Mouse (Mus musculus) neural tube, embryonic 12.5 days (tissue): ENCODE data around the gene Mafk. TPM values are rescaled to one million over a fixed set of nuclear protein-coding genes. Genes with fewer than 3 reads are reported as not detected.
"Not testable (repeated sequence)": the region's sequence is repeated elsewhere in the genome, so short reads cannot be mapped to it uniquely, and the experiment has no call there.

Experiments used
- ATAC-seq: fragments of 200-750 bp; cut with Nextera tagmentation; 2 replicates; pipeline ENCODE4 v1.8.0; 2017; ENCODE audit warnings: low read depth, mild to moderate bottlenecking, moderate TSS enrichment, moderate library complexity; ENCODE audit not compliant: low FRiP score
- H3K27ac ChIP-seq: fragments of 300-500 bp; sonication (generic); 2 replicates; pipeline ENCODE4 v1.5.1; 2016
- H3K27me3 ChIP-seq: fragments of 300-500 bp; sonication (generic); replicated peaks from 2 replicates; pipeline ENCODE4 v1.6.1; 2016; ENCODE audit warnings: mild to moderate bottlenecking
- H3K36me3 ChIP-seq: fragments of 300-500 bp; sonication (generic); 2 replicates; pipeline ENCODE4 v1.6.1; 2016; ENCODE audit warnings: mild to moderate bottlenecking
- H3K4me1 ChIP-seq: fragments of 300-500 bp; sonication (generic); 2 replicates; pipeline ENCODE4 v1.6.1; 2016
- H3K4me2 ChIP-seq: fragments of 300-500 bp; sonication (generic); replicated peaks from 2 replicates; pipeline ENCODE4 v1.6.1; 2016; ENCODE audit warnings: mild to moderate bottlenecking
- H3K4me3 ChIP-seq: fragments of 300-500 bp; sonication (generic); 2 replicates; pipeline ENCODE4 v1.5.1; 2016
- H3K9ac ChIP-seq: fragments of 300-500 bp; sonication (generic); 2 replicates; pipeline ENCODE4 v1.6.1; 2016; ENCODE audit warnings: mild to moderate bottlenecking
- H3K9me3 ChIP-seq: fragments of 300-500 bp; sonication (generic); 2 replicates; pipeline ENCODE4 v1.6.1; 2016; ENCODE audit warnings: mild to moderate bottlenecking
- WGBS: fragments of 180-500 bp; shearing (Covaris S2); methylation state at CpG from one replicate; pipeline ENCODE4 v1.1.7; 2016; 5-methylcytosine and 5-hydroxymethylcytosine counted together
- polyA plus RNA-seq: library from polyadenylated mRNA; unstranded; fragments of >200 nt; fragmentation: Nextera tagmentation; extraction: Ambion mirVana; gene quantifications from 2 replicates; pipeline ENCODE4 v1.2.1, GENCODE M21; 2016

Gene Mafk
- 12.8 and 12.9 TPM in 2 replicates for polyA plus RNA-seq

- Histone ChIP-seq H3K36me3 (no peaks in the 10 kb centered on the region), H3K4me2 (peak within 1 kb of the TSS; percentile 100), H3K27ac (no peak within 1 kb of the TSS), H3K9ac (peak within 1 kb of the TSS; percentile 66), H3K4me3 (peak within 1 kb of the TSS; percentile 77), H3K9me3 (no peaks in the 10 kb centered on the region), H3K27me3 (no peaks in the 10 kb centered on the region), H3K4me1 (peaks cover 40% of the 10 kb centered on the region)
- WGBS, result under 1% methylated on average over 92 of the region's 92 CpGs
- ATAC-seq, result peak; percentile 85
Measured at GRCm38 (mm10) chr5:139791227-139792158, at the start of gene Mafk. Gene Mafk (plus strand): TSS chr5:139791513.

DNA sequence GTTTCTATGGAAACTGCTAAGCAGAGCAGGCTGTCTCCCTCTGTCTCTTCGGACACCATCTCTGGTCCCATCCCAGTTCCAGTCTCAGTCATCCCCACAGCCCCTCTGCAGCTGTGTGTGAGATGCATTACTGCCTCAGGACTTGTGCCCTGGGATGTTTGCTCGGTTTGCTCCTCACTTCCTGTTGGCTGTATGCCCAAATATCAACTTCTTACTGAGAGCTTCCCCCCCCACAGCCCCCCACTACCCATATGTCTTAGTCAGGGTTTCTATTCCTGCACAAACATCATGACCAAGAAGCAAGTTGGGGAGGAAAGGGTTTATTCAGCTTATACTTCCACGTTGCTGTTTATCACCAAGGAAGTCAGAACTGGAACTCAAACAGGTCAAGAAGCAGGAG lies 48.7 kb upstream of the Mafk start:
- 65% methylated on average over 3 of the region's 3 CpGs for WGBS
- not testable (repeated sequence) for H3K9ac ChIP-seq, H3K4me3 ChIP-seq, H3K9me3 ChIP-seq, H3K36me3 ChIP-seq, H3K27ac ChIP-seq, H3K4me1 ChIP-seq, H3K27me3 ChIP-seq, ATAC-seq, H3K4me2 ChIP-seq

GRCm38 (mm10) chr5:139745771-139746170 lies 45.5 kb upstream of the Mafk start:
- 7% methylated on average over 3 of the region's 3 CpGs for WGBS
- H3K36me3 ChIP-seq, result peaks cover 6% of the 10 kb centered on the region; the same call in 1 of the 2 replicates
- no peaks in the 10 kb centered on the region for H3K9me3 ChIP-seq
- no peak for ATAC-seq
- no peaks in the 10 kb centered on the region; the same call in 1 of the 2 replicates for H3K27me3 ChIP-seq
- H3K4me3 ChIP-seq, result no peak overlapping the region
- H3K4me2 ChIP-seq, result no peak overlapping the region
- no peak overlapping the region for H3K27ac ChIP-seq
- no peak overlapping the region for H3K9ac ChIP-seq
- H3K4me1 ChIP-seq, result no peaks in the 10 kb centered on the region

- Histone ChIP-seq H3K9me3 (no peaks in the 10 kb centered on the region), H3K4me3 (no peak overlapping the region), H3K27me3 (no peaks in the 10 kb centered on the region; the same call in 1 of the 2 replicates), H3K27ac (no peak overlapping the region), H3K9ac (no peak overlapping the region), H3K36me3 (peaks cover 41% of the 10 kb centered on the region), H3K4me1 (no peaks in the 10 kb centered on the region), H3K4me2 (no peak overlapping the region)
- WGBS, result 88% methylated on average over 16 of the region's 16 CpGs
- ATAC-seq, result no peak
Measured at GRCm38 (mm10) chr5:139749413-139750125, 41.7 kb upstream of the Mafk start.

GRCm38 (mm10) chr5:139750535-139750934 lies 40.8 kb upstream of the Mafk start:
- H3K4me1 ChIP-seq, result no peaks in the 10 kb centered on the region
- no peaks in the 10 kb centered on the region for H3K9me3 ChIP-seq
- H3K27me3 ChIP-seq, result no peaks in the 10 kb centered on the region; the same call in 1 of the 2 replicates
- no peak overlapping the region for H3K9ac ChIP-seq
- ATAC-seq, result 0 out of 2 replicates have a peak, but pooled peaks have one; percentile 5
- peaks cover 51% of the 10 kb centered on the region for H3K36me3 ChIP-seq
- no peak overlapping the region for H3K27ac ChIP-seq
- H3K4me3 ChIP-seq, result no peak overlapping the region
- no peak overlapping the region for H3K4me2 ChIP-seq

GRCm38 (mm10) chr5:139754753-139755152 lies 36.6 kb upstream of the Mafk start:
- Histone ChIP-seq H3K4me3 (no peak overlapping the region), H3K27ac (no peak overlapping the region), H3K36me3 (peaks cover 93% of the 10 kb centered on the region), H3K9me3 (no peaks in the 10 kb centered on the region), H3K9ac (no peak overlapping the region), H3K4me1 (no peaks in the 10 kb centered on the region), H3K27me3 (no peaks in the 10 kb centered on the region), H3K4me2 (no peak overlapping the region)
- no peak; the same call in 1 of the 2 replicates for ATAC-seq
- 37% methylated on average over 12 of the region's 12 CpGs for WGBS

DNA sequence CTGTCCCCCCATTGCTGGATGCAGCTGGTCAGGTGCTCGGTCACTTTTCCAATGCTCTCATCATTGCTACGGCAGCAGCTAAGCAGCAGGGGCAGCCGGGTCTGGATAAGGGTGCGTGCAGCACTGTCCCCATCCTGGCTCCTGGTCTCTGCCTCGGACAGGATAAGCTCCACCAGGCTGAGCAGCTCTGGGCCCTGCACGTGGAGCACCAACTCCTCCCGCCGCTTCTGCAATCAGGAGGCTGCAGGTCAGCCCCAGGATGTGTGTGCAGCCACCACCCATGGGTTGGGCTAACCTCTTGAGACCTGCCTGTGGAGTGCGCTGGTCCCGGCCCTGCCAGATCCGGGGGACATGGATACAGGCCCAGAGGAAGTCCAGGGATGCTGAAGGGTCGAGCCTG lies 35.2 kb upstream of the Mafk start:
- H3K4me2 ChIP-seq, result no peak overlapping the region
- WGBS, result 93% methylated on average over 12 of the region's 12 CpGs
- no peak overlapping the region for H3K27ac ChIP-seq
- no peaks in the 10 kb centered on the region for H3K4me1 ChIP-seq
- no peak overlapping the region for H3K4me3 ChIP-seq
- H3K27me3 ChIP-seq, result no peaks in the 10 kb centered on the region
- peaks cover 97% of the 10 kb centered on the region for H3K36me3 ChIP-seq
- no peaks in the 10 kb centered on the region for H3K9me3 ChIP-seq
- no peak overlapping the region for H3K9ac ChIP-seq
- ATAC-seq, result no peak

GRCm38 (mm10) chr5:139756586-139756985 lies 34.7 kb upstream of the Mafk start:
- Histone ChIP-seq H3K9ac (no peak overlapping the region), H3K9me3 (no peaks in the 10 kb centered on the region), H3K4me3 (no peak overlapping the region), H3K27me3 (no peaks in the 10 kb centered on the region), H3K4me1 (no peaks in the 10 kb centered on the region), H3K4me2 (no peak overlapping the region), H3K36me3 (peaks cover 97% of the 10 kb centered on the region), H3K27ac (no peak overlapping the region)
- 98% methylated on average over 2 of the region's 2 CpGs for WGBS
- no peak for ATAC-seq

GRCm38 (mm10) chr5:139758096-139758495 lies 33.2 kb upstream of the Mafk start:
- Histone ChIP-seq H3K4me1 (no peaks in the 10 kb centered on the region), H3K9ac (no peak overlapping the region), H3K4me2 (no peak overlapping the region), H3K27ac (no peak overlapping the region), H3K4me3 (no peak overlapping the region), H3K27me3 (no peaks in the 10 kb centered on the region), H3K36me3 (peaks cover 100% of the 10 kb centered on the region), H3K9me3 (no peaks in the 10 kb centered on the region)
- ATAC-seq, result no peak
- 89% methylated on average over 16 of the region's 16 CpGs for WGBS

DNA sequence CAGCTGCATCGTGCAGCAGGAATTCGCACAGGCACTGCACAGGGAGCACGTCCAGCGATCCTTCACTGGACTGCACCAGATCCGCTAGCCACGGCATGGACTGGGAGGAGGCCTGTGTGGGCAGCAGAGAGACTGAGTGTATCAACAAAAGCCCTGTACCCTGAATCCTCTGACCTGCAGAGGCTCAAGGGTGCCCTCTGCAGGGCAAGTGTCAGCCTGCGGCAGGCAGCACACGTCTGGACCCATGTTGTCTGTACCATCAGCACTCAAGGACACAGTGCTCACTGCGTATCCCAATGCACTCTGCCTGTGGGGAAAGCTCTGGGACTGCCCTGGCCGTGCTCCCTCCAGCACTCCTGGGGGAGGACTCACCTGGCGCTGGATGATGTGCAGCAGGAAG lies 27.0 kb upstream of the Mafk start:
- no peak for ATAC-seq
- no peak overlapping the region for H3K4me2 ChIP-seq
- no peak overlapping the region for H3K9ac ChIP-seq
- H3K4me1 ChIP-seq, result no peaks in the 10 kb centered on the region
- peaks cover 98% of the 10 kb centered on the region for H3K36me3 ChIP-seq
- H3K27ac ChIP-seq, result no peak overlapping the region
- H3K27me3 ChIP-seq, result no peaks in the 10 kb centered on the region
- H3K9me3 ChIP-seq, result no peaks in the 10 kb centered on the region
- WGBS, result 75% methylated on average over 11 of the region's 11 CpGs
- no peak overlapping the region for H3K4me3 ChIP-seq

DNA sequence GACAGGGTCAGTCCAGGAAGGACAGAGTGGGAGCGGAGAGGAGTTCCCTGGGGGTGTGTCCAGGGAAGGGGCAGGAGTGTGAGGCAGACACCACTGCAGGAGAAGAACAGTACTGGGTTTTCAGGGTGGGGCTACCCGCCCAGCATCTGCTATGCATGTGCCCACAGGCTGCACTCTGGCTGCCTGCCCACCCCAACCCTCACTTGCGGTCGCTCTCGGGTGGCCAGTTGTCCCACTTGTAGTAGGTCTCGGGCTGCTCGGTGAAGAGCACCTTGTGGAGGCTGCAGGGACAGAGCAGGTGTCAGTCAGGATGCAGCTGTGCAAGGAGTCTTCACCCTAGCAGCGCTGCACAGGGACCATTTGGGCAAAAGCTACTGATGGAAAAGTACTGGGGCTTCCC lies 23.1 kb upstream of the Mafk start:
- no peaks in the 10 kb centered on the region for H3K9me3 ChIP-seq
- 90% methylated on average over 8 of the region's 8 CpGs for WGBS
- ATAC-seq, result no peak
- H3K9ac ChIP-seq, result no peak overlapping the region
- H3K27me3 ChIP-seq, result no peaks in the 10 kb centered on the region
- H3K4me3 ChIP-seq, result no peak overlapping the region
- no peaks in the 10 kb centered on the region for H3K4me1 ChIP-seq
- H3K36me3 ChIP-seq, result peaks cover 98% of the 10 kb centered on the region
- H3K27ac ChIP-seq, result no peak overlapping the region
- H3K4me2 ChIP-seq, result no peak overlapping the region

DNA sequence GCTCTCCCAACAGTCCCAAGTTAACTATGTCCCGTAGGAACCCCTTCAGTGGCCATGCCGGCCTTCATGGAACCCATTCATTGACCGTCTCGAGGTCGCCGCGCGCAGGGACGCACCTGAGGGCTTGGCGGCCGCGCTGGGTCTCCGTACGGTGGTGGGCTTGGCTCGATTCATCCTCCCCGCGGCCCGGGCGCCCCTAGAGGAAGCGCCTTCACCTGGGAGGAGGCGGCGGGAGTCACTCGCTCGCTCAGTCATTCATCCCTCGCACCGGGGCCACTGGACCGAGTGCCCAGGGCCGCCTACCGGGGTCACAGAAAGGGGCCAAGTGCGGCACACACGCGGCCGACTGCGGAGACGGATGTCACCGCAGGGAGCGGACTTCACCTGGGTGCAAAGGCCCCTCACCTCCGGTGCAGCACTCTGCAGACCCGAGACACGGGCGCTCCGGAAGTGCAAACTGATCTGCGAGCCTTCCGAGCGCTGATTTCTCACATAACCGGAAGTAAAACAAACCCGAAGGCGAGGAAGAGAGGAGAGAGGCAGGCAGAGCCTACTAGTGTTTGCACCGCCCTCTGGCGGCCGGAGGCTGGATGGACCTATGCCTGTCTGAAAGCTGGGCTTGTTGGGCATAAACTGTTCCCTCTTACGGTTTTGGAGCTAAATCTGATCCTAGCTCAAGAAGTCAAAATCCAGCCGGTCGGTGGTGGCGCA lies 15.9 kb upstream of the Mafk start, which contains the start of gene Ints1:
Gene Ints1 (minus strand): TSS at position 459 of the 711 bp plus-strand sequence.
- Histone ChIP-seq H3K9ac (peak within 1 kb of the TSS; percentile 86), H3K4me2 (peak within 1 kb of the TSS; percentile 97), H3K4me1 (peaks cover 13% of the 10 kb centered on the region), H3K9me3 (no peaks in the 10 kb centered on the region), H3K27me3 (no peaks in the 10 kb centered on the region), H3K27ac (peak within 1 kb of the TSS; percentile 15; the same call in 1 of the 2 replicates), H3K4me3 (peak within 1 kb of the TSS; percentile 98), H3K36me3 (peaks cover 36% of the 10 kb centered on the region)
- WGBS, result under 1% methylated on average over 55 of the region's 55 CpGs
- peak; percentile 89 for ATAC-seq
